Mouse (Mus musculus) spleen, adult 2 months (tissue): ENCODE measurements around the gene Elmo2.

Experiments used
- CTCF ChIP-seq: fragments of 200-500 bp; IDR thresholded peaks from 2 replicates; pipeline ENCODE4 v1.5.1; 2011; ENCODE audit warnings: mild to moderate bottlenecking, inconsistent platforms; ENCODE audit not compliant: insufficient read depth, insufficient read length, insufficient replicate concordance; ENCODE audit errors: extremely low read depth
- POLR2A ChIP-seq: fragments of 200-500 bp; IDR thresholded peaks from 2 replicates; pipeline ENCODE4 v1.6.1; 2011; ENCODE audit warnings: low read depth, low read length, inconsistent platforms

- TF ChIP-seq POLR2A (no peak), CTCF (no peak)
These were observed 86.6 kb downstream of the Elmo2 start for GRCm38 (mm10) chr2:165239533-165240144.
